Mouse (Mus musculus) C2C12 (cell line): ENCODE measurements around the gene Fam71f1.

ENCODE experiments used
- CTCF ChIP-seq: IDR thresholded peaks from one replicate; pipeline ENCODE4 v1.5.1; 2011; ENCODE audit not compliant: control insufficient read depth, insufficient read depth, insufficient read length
- MAX ChIP-seq: IDR thresholded peaks from one replicate; pipeline ENCODE4 v1.6.1; 2011; ENCODE audit warnings: mild to moderate bottlenecking, control low read depth
- MYOG ChIP-seq: IDR thresholded peaks from one replicate; pipeline ENCODE4 v1.6.1; 2011; ENCODE audit not compliant: control insufficient read depth, insufficient read length; ENCODE audit errors: extremely low read depth
- USF1 ChIP-seq: IDR thresholded peaks from one replicate; pipeline ENCODE4 v1.6.1; 2011; ENCODE audit warnings: low read depth, mild to moderate bottlenecking, control low read depth, moderate library complexity

- TF ChIP-seq CTCF: no peak
- no peak for TF ChIP-seq MAX
- no peak for TF ChIP-seq USF1
- TF ChIP-seq MYOG: no peak
Measured at GRCm38 (mm10) chr6:29288651-29289050, 30.3 kb upstream of the Fam71f1 start.
